Mouse (Mus musculus) ES-E14 (cell line): Measurements from ENCODE around the gene Gramd1b.

Experiments used
- CHD2 ChIP-seq: IDR thresholded peaks from 2 replicates; pipeline ENCODE4 v1.6.1; 2014; ENCODE audit warnings: mild to moderate bottlenecking, low read depth, low read length, inconsistent platforms
- HCFC1 ChIP-seq: IDR thresholded peaks from 2 replicates; pipeline ENCODE4 v1.6.1; 2012; ENCODE audit warnings: low read length, inconsistent platforms, borderline replicate concordance; ENCODE audit not compliant: insufficient read depth
- ZC3H11A ChIP-seq: IDR thresholded peaks from 2 replicates; pipeline ENCODE4 v1.6.1; 2012; ENCODE audit warnings: low read depth, mild to moderate bottlenecking, inconsistent platforms, low read length, borderline replicate concordance
- ZNF384 ChIP-seq: IDR thresholded peaks from 2 replicates; pipeline ENCODE4 v1.6.1; 2012; ENCODE audit warnings: low read depth, low read length, inconsistent platforms

GRCm38 (mm10) chr9:40555243-40555642 is 24.1 kb upstream of the Gramd1b start:
- TF ChIP-seq ZC3H11A (no peak), CHD2 (no peak), ZNF384 (no peak), HCFC1 (no peak)
